Mouse (Mus musculus): Measurements from ENCODE around the gene Pla2g5.

DNA sequence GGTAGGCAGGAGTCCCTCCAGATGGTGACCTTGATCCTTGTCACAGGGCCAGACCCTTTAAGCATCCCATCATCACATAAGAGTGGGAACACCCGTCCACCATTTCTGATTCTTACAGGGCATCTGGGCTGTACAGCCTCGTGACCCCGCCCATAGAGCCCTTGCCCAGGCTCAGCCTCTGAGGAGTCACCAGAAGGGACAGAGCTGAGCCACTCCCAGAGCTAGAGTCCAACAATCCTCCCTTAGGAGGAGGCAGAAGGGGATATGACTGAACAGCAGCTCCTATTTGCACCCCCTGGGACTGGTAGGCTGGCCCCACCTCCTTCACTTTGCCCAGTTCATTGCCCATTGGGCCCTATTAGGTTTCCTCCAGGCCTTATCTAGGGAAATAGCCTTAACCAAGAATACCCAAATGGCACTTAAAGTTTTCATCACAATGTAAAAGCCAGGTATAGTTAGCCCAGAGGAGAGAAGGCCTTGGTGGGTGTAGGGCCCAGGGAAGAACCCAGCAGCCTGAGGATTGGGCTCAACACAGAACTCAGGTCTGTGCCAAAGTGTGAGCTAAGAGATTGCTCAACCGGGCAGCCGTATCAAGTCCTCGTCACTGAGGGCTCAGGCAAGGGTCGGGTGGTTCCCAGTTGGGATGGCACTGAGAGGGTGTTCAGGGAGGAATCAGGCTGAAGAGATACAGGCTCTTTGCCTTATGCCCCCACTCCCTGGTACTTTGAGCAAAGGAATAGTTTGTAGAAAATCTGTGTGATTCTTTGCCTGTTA lies 17.7 kb upstream of the Pla2g5 start:
- no peak for TF ChIP-seq EP300 (IDR thresholded peaks at IDR 0.05)
- TF ChIP-seq CTCF (IDR thresholded peaks at IDR 0.05): no peak

All from lung, postnatal 0 days (tissue).